Mouse (Mus musculus) embryo, embryonic 11.5 days (tissue): ENCODE data around the gene Cacna2d1.

Experiments used
- DNase-seq: peaks from one replicate; pipeline ENCODE4 v3.0.0-alpha.2; 2012; ENCODE audit warnings: low read depth, low spot score

Cacna2d1 gene

GRCm38 (mm10) chr5:16047452-16048191, 113.1 kb downstream of the Cacna2d1 start:
- DNase-seq = no peak

- DNase-seq = no peak
Measured at GRCm38 (mm10) chr5:16056795-16057194, 122.3 kb downstream of the Cacna2d1 start.

DNA sequence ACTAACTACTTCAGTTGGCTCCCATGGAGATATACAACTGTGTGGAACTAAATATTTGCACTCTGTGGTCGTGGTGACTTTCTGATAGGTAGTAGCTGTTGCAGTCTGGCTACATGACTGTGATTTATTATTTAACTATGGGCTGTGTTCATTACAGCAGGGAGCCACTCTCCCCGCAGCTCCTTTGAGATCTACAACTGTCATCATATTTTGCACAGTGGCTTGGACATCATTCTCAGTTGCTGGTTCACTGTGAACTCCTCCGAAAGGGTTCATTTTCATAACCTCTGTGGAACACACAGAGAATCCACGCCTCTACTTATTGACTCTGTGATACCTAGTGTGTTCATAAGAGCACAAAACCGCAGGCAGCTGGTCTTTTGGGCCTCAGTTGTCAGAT, 128.3 kb downstream of the Cacna2d1 start:
- no peak for DNase-seq

DNA sequence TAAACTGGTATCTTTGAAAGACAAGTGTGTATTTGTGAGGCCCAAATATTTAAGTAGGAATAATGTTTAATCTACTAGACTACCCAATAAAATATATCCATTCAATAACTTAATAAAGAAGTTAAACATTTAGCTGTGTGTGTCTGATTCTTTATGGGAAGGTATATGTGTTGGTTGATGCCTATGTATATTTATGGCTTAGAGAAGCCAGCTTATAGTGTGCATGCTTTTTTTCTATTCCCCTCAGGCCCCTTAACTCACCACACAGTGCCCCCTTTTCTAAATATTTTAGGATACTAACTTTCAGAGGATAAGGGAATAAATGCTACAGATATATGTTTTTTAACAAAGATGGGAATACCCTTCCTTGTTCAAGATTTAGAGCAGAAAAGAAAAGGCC, 128.8 kb downstream of the Cacna2d1 start:
- DNase-seq = no peak

- no peak for DNase-seq
Measured at GRCm38 (mm10) chr5:16063949-16064348, 129.5 kb downstream of the Cacna2d1 start.

DNA sequence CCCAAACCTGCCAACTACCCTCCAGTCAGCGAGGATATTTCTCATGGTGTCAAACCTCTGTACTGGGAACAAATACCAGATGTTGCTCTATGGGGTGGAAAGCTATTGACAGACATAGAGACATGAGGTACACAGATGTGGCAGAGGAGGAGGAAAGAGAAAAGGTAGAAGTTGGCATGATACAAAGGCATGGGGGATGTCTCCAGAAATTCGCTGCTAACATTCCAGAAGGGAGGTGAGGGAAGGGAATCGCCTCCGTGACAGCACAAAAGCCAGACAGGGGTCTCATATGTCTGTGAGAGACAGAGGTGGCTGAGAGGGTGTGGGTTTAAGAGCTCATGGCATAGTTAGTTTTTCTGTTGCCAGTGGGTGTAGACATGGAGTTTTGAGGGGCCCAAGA, 131.3 kb downstream of the Cacna2d1 start:
- DNase-seq = no peak

DNA sequence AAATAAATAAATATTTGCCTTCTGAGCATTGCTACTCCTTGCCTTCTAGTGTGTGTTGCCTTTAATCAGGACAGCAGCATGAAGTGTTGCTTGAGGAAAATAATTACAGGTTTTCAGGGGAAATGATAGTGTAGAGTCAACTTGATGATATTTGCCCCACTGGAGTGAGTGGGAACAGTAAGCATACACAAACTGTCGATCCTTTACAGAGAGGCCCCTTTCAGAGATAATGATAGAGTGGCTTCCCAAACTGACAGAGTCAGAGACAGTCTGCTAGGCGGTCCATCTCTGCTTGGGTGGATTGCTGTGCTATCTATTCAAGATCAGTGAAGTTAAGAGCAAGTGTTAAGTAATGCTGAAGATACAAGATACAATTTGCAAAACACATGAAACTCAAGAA, 147.8 kb downstream of the Cacna2d1 start:
- DNase-seq = no peak

DNA sequence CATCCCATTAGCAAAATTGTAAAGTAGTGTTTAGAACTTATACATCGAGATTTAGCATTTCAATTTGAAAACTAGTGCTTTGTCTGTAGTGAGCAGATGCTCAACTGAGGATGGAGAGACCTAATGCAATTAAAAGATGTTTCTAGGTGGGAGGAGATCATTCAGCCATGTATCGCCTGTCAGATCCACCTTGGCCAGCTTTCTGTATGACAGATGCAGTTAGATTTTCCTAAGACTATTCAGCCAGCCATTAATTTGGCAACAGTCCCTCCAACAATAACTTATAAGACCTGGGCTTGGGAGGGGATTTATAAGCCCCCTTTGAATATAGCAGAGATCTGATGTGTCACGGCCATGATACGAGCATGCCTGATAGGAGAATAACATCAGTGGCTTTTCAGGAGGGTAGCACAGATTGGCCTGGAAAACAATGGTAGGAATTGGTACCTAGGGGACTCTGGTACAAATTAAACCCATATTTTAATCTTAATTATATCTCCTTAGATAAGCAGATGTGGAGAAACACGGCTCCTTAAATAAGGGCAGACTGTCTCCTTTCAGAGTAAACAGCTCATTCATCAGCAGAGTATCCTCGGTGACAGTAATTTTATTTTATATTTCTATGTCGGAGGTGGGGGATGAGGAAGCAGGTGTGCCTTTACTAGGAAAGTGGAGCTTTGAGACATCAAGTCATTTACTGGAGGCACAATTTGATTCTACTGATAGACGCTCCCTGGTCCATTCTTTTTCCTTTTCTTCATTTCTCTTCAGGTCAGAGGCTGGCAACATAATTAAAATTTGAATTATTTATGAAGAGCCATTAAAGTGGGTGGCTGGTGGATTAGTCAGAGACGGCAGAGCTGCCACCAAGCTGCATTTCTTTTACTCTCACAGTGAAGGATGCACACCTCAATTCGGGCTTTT, 152.8 kb downstream of the Cacna2d1 start:
- DNase-seq = no peak

DNA sequence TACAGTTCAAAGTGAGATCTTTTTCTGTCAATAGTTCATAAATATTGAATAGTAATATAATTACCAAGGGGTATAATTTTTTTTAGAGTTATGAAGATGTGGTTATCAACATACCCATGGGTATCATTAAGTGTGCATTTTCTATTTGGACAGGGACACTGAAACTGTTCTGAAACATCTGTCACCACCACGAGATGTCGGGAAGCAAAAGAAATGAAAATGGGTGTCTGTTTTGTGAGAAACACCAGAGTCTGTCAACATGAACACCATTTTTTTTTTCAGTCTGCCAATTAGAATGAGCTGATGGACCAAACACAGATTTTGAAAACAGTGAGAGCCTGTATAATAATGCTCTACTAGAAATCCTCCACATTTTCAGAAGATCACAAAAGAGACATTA, 153.5 kb downstream of the Cacna2d1 start:
- no peak for DNase-seq

GRCm38 (mm10) chr5:16092540-16092939, 158.0 kb downstream of the Cacna2d1 start:
- no peak for DNase-seq

DNA sequence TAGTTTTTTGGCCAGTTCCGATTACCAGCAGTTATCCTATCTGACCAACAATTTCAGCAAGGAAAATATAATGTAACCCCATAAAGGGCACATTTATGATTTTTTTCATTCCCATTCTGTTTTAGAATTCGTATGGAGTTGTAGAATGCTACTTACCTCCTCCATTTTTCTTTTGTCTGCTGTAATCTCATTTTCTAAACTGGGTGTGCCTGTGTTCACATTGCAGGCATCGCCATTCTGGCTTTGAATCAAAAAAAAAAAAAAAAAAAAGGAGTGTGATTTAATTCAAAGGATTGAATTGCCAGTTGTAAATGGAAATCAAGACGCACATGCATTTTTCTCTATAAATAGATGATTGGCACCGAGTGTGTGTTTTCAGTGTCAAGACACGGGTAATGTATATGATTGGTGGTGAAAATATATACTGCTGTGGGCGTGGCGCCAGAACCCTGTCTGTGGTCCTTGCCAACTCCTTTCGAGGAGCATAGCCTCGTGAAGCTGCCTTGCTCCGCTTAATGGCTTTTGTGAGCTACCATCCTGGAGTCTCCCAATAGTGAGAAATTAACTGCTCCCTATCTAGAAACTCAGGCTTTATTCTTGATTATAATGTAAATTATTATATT, 158.7 kb downstream of the Cacna2d1 start:
- DNase-seq = no peak

GRCm38 (mm10) chr5:16095345-16095744, 160.9 kb downstream of the Cacna2d1 start:
- no peak for DNase-seq

GRCm38 (mm10) chr5:16098766-16099165, 164.3 kb downstream of the Cacna2d1 start:
- DNase-seq = no peak

DNA sequence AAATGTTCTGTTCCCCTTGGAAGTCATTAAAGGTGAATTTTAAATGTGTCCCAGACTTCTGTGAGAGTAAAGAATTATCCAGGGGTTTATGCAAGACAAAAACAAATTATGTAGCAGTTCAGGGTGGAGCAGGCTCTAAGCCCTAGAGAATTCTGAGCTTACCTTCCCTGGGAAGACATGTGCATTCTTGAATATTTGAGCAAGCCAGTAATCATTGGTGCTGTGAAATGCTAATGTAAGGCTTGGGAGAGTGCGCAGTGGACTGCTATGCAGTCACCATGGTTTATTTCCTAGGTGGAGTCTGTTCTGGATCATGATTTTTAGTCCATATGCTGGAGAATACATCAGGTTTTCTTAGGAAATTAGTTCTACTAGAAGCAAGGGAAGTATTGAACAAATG, 167.3 kb downstream of the Cacna2d1 start:
- DNase-seq = no peak

- no peak for DNase-seq
Measured at GRCm38 (mm10) chr5:16105701-16106100, 171.2 kb downstream of the Cacna2d1 start.

GRCm38 (mm10) chr5:16110643-16111042, 176.2 kb downstream of the Cacna2d1 start:
- DNase-seq = no peak

GRCm38 (mm10) chr5:16113879-16114278, 179.4 kb downstream of the Cacna2d1 start:
- DNase-seq = no peak

DNA sequence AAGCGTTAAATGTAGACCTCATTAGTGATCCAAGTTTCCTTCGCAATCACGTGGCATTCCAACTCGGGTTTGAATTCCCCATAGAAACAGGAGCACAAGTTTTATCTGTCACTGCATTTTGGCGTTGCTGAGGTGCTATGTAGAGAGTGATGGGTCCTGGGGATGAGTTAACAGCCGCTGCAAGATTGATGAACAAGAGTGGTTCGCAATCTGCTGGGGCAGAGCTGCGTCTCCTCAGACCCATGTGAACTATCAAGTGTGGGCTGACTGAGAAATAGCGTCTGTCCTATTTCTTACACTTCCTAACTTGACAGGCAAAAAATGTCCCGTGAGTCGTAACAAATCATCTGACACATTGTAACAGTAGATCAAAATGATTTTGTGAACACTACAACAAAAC, 186.8 kb downstream of the Cacna2d1 start:
- DNase-seq = no peak

DNA sequence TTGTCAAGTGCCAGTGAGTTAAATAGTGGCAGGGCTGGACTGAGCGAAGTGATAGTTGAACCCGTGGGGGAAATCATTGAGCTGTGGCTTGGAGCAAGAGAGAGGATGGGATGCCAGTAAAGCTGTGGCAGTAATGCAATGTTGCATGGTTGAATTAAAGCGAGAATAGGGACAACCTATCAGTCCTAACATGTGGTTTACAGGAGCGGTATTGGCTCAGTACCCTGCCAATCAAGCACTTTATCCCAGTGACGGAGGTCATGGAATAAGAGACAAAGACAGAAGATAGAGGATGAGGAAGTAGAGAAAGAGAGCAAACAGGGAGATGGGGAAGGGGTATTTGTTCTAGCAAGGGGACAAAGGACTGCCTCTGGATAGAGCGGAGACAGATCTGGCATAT, 187.6 kb downstream of the Cacna2d1 start:
- DNase-seq = no peak

DNA sequence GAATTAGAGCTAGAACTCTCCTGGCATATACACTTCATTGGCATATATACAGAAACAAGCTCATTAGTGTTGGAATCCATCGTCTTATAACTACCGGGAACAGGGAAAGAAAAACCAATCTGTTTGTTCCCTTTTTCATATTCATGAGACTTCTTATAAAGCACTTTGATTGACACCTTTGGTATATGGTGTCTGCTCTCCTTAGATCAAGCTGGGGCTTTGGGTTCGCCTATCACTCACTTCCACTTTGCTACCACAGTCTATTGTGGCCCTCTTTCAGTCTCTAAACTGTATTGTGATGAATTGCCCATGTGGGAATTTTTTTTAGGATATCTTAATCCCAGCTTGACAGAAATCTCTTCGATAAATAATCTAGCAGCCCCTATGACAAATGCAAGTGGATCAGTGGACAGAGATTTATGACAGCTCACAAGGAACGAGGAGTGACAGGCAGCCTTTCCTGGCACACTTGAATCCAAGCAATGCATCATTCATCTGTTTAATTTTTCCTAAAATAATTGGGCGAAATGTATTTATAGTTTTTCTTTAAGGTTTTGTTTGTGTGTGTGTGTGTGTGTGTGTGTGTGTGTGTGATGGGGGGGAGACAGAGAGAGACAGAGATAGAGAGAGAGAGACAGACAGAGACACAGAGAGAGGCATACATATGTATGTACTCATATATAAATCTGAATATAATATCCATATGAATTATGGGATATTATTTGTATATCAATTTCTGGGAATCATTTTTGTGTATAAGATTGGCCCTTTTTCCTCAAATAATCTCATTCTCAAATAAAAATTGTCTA, 200.0 kb downstream of the Cacna2d1 start:
- no peak for DNase-seq

DNA sequence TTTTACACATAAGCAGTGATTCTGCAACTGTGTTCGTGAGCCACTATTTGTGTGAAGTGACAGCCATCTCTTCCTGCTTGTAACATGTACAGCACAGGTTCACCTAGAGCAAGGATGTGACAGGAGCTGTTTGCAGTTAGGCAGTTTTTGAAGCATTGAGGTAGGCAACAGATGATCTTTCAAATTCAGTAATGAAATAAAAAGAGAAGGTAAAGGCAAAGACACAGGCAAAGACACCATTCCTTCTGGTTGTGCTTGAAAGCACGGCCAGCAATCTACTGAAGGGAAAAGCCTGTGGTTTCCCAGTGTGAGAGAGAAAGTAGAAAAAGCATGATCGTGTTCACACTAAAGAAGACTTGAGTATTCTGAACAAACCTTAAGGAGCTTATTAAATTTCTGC, 201.5 kb downstream of the Cacna2d1 start:
- DNase-seq = no peak

DNA sequence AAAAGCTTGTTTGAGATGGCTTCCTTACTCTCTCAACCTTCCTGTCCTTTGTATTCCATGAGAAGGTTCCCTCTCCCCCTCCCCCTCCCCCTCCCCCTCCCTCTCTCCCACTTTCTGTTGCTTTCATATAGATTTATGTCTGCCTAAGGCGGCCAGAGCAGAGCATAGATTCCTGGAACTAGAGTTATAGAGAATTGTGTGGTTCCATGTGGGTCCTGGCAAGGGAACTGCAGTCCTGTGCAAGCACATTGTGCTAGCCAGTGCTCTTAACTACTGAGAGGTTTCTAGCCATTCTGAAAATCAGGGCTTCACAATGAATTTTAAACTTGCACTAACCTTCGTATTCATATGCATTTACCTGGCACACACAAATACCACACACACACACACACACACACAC, 202.3 kb downstream of the Cacna2d1 start:
- no peak for DNase-seq
